Mouse (Mus musculus) megakaryocyte progenitor cell, adult 5-6 weeks (primary cell): ENCODE data around the gene March7. TPM values are rescaled to one million over a fixed set of nuclear protein-coding genes. Genes with fewer than 3 reads are reported as not detected.

Experiments
- ATAC-seq: replicated peaks from 2 replicates; pipeline ENCODE4 v1.8.0; 2016; ENCODE audit warnings: mild to moderate bottlenecking, moderate TSS enrichment, inconsistent platforms; ENCODE audit not compliant: poor library complexity
- total RNA-seq, 2 experiments: library from RNA; stranded (forward) in 1 of 2; stranded (reverse) in 1 of 2; fragments of 157-497, 149-512 nt in 1 of 2; fragments of 200-1000 nt in 1 of 2; gene quantifications; 2 replicates each; pipeline versions ENCODE4 v1.2.3 to v1.2.4; 2015 to 2017

March7 gene
- total RNA-seq (2015) = 63.5 and 73.5 TPM in 2 replicates
- total RNA-seq (2017) = 55.4 and 65.6 TPM in 2 replicates

DNA sequence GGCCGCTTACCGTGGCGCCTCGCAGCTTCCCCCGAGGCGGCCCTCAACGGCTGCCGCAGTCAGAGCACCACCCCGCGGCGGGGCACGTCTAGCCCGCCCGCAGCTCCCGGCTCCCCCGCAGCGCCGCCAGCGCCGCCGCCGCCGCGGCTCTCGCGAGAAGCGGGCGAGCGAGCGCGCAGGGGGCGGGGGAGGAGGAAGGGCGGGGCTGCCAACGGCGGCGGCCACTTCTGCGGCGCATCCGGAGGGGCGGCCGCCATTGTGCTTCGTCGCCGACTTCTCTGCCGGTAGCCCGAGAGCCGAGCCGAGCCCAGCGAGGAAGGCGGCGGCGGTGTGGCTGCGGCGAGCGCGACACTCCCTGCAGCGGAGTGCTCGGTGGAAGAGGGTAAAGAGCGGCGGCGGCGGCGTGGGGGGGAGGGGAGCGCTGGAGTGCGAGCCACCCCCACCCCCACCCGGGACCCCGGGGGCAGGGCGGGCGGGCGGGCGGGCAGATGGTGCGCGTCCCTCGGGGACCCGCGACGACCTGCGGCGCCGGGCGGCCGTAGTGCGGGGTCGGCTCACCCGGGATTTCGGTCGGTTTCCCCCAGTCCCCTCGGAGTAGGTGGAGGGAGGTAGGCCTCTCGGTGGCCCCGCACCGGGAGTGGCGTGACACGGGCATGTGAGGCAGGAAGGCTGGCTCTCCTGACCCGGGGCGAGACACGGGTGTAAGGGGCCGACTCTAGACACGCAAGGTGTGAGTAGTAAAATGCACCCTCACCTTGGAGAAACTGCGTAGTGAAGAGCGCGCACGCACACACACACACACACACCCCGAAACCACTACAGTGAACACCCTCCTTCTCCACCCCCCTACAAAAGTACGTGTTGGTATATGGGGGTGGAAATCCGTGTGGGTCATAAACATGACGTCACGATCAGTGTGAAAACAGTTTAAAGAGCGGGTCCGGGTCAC is at the start of gene March7, which contains the start of gene Baz2b:
Gene March7 (plus strand): TSS at position 185 of the 949 bp plus-strand sequence.
Gene Baz2b (minus strand): TSS at position 137 of the 949 bp plus-strand sequence.
- ATAC-seq = peak; percentile 71

DNA sequence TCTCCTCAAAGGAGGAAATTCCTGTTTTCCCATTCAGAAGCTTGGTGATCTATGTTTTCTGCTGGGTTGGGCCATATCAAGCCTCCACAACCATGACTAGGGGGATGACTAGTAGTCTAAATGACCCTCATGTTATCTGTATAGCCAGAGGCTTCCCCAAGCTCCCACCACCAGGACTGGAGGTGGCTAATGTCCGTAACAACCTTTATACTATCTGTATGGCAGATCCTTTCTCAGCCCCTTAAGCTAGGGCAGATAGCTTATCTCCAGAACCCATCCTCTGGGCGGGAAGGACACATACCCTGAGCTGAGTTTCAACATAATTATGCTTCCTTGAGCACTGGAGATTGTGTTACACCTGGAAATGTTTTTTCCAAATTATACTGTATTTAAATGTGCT is 45.9 kb upstream of the March7 start:
- ATAC-seq = peak; percentile 54

DNA sequence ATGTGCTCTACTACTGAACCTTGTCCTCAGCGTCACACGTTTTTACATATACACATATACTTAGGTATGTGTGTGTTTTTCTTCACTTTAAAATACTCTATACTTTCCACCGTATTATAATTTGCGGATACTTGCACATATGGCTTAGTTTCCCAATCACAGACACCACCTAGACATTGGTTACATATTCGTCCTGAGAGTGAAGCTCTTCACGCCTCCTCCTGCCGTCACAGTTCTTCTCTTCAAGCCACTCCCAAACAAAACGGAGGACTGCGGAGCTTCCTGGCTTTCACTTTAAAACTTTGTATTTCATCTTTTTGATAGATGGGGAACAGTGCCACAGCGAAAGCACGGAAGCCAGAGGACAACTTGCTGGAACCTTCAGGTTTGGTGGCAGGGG is 44.0 kb upstream of the March7 start:
- ATAC-seq = peak; percentile 43; the same call in 1 of the 2 replicates

DNA sequence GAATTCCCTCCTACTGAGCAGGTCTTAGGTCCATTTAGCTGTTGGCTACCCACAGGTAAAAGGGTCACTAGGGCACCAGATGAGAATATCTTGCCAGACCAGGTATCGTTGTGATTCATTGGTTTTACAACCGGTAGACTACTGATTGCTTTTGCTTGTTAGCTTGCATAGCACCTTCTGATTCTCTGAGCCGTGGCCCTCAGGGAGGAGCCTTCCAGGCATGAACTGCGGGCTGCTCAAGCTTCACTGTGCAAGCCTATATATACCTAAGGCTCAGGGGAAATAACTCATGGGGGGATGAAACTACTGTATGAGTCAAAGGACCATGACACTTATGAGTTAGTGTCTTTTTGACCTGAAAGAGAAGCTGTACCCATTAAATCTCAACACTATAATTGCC is 42.8 kb upstream of the March7 start:
- ATAC-seq = no peak

DNA sequence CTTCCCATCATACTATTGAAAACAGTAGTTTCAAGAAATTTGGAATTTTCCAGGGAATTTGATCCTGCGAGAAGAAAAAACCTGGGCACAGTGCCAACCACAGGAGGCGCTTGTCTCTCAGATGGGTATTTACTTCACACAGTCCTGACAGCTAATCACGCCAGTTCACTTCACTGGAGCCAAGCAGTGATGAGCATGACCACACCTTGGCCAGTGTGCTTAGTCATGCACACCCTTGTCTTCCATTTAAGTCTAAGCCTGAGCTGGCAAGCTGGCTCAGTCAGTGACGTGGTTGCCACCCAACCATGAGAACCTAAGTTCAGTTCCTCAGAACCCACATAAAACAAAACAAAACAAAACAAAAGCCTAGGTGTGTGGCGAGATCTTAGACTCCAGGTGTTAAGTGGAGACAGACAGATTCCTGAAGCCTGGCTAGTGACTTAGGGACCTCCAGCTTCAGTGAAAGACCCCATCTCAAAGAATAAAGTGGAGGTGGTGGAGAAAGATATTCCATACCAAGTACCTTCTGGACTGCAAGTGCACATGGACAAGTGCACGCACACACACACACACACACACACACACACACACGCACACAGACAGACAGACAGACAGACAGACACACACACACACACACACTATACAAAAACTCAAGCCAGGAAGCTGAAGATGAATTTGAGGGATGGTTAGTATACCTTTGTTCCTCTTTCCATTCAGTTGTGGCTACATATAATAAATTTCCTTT is 37.7 kb upstream of the March7 start:
- peak; percentile 37 for ATAC-seq

DNA sequence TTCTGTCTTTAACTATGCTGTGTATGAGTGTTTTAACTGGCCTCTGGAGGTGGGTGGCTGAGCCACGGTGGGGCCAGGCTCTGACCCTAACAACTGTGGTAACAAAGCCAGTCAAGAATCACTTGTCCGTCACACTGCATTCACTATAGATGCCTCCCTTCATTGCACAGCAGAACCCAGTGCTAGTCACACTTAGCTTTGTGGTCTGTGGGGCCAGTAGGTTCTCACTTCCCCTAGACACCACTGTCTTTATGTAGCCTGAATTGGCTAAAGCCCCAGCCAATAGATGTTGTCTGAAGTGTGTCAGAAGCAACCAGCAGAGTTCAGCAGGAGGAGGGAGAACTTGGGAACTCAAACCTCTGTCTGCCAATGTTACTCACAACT is 37.2 kb upstream of the March7 start:
- ATAC-seq = peak; percentile 75

DNA sequence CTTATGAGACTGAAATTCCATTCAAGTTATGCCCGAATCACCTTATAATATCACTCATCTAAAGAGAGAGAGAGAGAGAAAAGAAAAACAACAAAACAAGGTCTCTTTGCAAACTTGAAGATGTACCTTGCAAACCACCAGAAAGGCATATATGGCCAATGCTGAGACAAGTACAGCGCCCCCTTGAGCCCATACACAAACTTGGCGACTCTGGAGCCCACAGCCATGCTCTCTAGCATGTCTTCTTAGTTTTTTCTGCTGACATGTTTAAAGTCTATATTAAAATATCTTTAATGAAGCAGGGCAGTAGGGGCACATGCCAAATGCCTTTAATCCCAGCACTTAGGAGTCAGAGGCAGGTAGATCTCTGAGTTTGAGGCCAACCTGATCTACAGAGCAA is 36.5 kb upstream of the March7 start:
- no peak for ATAC-seq

DNA sequence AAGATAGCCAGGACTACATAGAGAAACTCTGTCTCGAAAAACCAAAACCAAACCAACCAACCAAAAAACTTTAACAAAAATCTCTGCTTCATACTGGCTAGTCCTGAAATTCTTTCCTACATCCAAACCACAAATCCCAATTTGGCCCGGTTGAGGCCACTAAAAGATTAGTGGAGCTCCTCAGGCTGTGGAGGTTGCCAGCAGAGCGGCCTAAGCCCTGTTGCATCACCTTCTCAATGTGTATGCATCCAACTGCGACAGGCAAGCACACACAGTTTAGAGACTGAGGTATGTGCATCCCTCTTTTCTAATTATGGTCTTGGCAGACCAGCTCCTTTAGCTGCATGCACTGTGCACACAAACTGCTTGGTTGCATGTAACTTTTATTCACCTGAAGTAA is 36.1 kb upstream of the March7 start:
- no peak for ATAC-seq

DNA sequence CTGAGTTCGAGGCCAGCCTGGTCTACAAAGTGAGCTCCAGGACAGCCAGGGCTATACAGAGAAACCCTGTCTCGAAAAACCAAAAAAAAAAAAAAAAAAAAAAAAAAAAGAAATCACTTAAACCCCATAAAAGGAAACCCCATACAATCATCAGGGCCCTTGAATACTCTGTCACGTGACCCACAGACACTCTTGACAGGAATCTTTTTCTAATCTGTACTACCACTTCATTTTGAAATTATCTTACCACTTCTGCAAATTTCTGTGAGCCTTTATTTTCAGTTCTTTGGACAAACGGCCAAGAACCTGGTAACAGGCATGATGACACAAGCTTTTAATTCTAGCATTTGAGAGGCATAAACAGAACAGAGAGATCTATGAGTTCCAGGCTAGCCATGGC is 34.6 kb upstream of the March7 start:
- peak; percentile 7; the same call in 1 of the 2 replicates for ATAC-seq

DNA sequence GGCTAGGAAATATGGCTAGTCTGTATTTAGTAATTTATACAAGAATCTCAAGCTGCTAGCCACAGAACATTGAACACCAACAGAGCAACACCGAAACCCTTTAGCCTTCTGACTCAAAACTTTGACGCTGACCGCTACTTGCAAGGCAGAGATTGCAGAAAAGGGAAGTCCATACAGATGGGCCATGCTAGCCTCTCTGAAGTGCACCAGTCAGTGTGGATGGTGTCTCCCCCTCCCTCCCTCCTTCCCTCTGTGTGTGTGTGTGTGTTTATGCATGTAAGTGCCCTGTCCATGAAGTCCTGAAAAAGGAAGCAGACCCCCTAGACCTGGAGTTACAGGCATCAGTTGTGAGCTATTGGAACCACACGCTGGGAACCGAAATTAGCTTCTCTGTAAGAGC is 33.6 kb upstream of the March7 start:
- peak; percentile 72 for ATAC-seq

DNA sequence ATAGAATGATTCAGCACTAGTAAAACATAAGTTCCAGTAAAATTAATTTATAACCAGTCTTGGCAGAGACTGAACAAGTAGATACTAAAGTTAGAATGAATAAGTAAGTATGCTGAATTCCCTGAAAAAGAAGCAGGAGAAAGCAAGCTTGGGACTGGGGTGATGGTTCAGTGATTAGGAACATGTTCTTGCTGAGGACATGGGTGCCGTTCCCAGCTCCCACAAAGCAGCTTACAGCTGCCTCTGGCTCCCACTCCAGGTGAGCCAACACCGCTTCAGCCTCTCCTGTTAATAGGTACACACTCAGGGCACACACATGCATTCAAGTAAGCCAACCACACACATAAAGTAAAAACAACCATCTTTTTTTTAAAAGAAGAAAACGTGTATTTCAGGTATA is 32.2 kb upstream of the March7 start:
- no peak for ATAC-seq

DNA sequence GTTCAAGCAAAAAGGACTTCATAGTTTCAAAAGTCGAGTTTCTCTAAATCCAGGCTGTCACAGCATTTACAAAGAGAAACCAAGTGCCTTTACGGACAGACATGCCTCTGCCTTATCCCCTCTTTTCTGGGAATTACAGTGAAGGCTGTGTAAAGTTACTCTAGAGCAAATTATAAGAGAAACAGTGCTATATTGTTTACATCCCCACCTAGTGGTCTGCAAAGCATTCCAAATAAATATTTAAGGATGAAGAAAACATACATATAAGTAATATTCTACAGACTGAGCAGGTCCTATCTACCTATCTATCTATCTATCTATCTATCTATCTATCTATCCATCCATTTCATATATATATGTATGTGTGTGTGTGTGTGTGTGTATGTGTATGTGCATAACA is 28.0 kb upstream of the March7 start:
- ATAC-seq = no peak

DNA sequence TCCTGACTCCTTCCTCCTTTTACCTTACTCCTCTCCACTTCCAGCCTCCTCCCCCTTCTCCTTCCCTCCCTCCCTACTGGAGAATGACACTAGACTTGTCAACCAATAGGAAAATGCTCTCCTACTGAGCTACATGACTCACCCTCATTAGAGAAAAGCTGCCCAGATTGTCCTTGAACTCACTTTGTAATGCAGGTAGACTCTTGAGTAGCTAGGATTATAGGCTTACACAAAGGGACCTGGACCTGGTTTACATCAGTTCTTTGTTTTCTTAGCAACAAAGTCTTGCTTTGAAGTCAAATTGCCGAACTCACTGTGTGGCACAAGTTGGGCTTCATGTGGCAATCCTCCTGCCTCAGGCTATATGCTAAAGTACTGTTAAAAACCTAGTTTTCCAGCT is 12.8 kb upstream of the March7 start:
- no peak for ATAC-seq

DNA sequence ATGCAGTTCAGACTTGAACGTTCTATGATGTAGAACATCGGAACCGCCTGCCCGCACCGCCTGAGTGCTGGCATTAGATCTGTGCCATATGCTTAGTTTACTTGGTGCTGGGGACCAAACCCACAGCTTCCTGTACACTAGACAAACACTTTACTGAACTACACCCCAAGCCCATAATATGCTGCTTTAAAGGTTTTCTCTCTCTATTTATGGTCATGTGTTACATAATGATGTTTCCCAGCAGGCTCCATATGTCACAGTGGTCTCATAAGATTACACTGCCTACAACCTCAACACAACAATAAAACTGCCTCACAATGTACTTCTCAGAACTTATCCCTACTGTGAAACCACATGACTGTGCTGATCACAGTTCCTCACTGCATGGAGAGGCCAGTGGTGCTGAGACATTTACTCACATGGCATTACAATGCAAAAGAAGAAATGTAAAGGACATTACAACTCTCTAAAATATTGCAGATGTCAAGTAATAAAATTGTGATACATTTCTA is 9.6 kb upstream of the March7 start:
- ATAC-seq = peak; percentile 18; the same call in 1 of the 2 replicates

DNA sequence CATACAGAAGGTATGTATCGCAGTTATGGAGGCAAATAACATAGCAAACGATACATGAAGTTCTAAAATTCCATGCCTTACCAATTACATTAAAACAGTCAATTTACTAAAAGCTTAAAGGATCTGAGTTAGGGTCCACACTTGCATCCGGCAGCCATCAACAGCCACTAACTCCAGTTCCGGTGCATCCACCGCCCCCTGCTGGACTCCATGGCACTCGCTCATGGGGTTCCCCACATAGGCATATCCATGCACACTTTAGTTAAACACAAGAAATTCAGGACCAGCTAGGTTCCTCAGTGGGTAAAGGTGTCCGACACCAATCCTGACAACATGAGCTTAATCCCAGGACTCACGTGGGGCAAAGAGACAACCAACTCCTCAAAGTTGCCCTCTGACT is 9.0 kb upstream of the March7 start:
- peak; percentile 63 for ATAC-seq

DNA sequence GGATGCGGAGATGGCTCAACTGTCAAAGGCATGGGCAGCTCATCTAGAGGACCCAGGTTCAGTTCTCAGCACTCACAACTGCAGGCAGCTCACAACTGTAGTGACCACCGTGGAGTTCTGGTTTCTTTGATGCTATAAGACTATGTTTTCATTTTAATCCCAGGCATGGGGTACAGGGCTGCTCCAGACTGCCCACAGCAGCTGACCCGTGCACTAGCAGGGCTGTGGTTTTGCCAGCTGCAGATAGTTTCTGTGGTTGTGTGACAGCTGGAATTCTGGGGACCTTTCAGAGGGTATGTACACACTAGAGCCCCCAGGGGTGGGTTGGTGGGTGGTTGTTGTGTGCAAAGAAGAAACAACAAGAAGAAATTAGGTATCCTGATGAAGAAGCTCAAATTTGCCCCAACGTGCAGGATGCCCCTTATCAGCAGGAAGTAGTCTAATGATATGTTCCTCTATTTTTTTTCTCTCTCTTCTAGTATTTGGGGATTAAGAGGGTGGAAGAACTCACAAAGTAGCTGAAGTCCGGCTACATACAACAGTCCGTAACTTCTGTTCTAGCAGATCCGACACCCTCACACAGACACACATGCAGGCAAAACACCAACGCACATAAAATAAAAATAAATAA is 6.7 kb upstream of the March7 start:
- no peak for ATAC-seq

DNA sequence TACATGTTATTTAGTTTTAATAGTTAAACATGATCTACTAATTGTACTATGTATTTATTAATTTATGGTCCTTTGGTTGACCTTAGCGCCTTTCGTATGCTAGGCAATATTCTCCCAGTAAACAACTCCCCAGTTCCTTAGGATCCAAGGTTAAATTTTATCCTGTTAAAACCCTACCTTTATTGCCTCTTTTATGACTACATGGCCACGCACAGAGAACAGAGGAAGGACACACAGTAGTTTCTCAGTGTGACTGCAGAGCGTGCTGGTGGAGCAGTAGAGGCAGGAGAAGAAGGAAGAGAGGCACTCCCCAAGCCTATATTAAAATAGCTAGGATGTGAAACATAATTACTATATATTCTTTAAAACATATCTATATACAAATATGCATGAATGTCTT is 6.0 kb upstream of the March7 start:
- ATAC-seq = no peak

DNA sequence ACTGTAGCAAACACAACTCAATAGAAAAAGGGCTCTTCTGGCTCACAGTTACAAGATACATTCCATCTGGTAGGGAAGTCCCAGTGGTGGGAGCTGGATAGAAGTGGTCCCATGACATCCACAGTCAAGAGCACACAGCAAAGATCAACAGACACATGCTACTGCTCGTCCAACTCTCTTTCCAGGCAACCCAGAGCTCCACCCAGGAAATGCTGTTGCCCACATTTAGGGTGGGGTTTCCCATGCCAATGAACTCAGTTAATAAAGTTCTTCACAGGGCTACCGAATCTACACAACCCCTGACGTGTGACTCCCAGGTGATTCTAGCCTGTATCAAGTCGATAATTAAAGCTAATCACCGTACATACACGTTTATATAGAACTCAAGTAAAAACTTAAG is 5.5 kb upstream of the March7 start:
- ATAC-seq = peak; percentile 79

DNA sequence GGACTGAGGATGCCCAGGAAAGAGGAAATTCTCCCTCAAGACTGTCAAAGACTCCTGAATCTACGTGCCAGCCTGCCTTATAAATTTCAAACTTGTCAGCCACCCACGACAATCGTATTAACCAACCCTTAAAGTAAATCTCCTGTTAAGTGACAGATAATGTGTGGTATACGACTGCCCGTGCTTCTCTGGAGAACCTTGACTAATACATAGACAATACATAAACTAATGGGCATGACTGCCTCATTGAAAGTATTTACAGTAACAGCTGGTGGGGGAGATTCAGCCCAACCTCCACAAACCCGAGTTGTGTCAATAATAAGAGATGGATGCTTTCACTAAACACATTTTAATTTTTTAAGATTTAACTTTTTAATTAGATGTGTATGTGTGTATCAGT is 3.9 kb upstream of the March7 start:
- no peak for ATAC-seq

DNA sequence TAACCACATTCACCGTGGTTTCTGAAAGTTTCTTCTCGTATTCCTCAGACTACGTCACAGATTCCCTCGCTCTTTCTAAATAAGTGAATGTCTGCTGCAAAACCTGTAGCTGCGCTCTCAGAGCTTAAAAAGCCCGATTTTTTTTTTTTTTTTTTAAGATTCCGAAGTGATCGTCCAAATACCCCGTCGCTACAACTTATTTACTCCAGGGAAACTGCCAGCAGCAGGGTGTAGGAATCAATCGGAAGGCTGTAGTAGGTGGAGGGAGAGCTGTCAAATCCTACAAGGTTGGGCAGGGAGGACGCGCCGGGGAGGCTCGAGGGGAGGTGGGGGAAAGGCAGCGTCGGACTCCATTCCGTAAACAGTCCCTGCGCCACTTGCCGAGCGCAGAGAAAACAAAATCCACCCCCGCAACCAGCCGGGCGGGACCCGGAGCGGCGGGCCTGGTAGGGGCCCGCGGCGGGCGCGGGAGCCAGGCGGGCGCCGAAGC is 520 bp upstream of the March7 start:
- no peak; the same call in 1 of the 2 replicates for ATAC-seq

DNA sequence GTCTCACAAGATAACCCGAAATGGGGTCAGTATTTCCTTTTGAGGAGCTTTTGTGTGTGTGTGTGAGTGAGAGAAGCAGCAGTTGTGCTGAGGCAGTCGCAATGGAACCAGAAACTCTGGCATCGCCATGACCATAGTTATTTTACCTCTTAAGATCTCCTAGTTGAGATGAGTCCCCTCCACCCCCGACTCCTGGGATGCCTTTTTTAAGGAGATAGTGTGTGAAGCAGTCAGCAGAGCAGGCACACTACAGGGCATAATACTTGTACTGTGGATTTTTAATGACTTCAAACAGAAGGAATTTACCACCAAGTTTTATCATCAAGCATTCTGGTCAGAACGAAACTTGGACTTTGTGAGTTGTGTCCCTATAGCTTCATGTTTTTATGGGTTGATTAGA is 1.1 kb downstream of the March7 start:
- no peak for ATAC-seq
